Mouse (Mus musculus) lung, postnatal 36 days (tissue): ENCODE data around the gene Cd200.

ENCODE experiments used
- DNase-seq: peaks from one replicate; pipeline ENCODE4 v3.0.0; 2022; ENCODE audit warnings: mixed read lengths

The Cd200 gene

GRCm38 (mm10) chr16:45334376-45334765, 74.5 kb downstream of the Cd200 start:
- DNase-seq, result no peak

GRCm38 (mm10) chr16:45333678-45334375, 75.0 kb downstream of the Cd200 start:
- no peak for DNase-seq

GRCm38 (mm10) chr16:45332591-45332990, 76.3 kb downstream of the Cd200 start:
- DNase-seq, result no peak
